Mouse (Mus musculus) left cerebral cortex, adult 9 months (tissue): ENCODE results near the gene Tbx1.

Experiments
- DNase-seq, 2 experiments: peaks; one replicate each; pipeline ENCODE4 v3.0.0; 2022; ENCODE audit warnings: low spot score in 2 of 2

Tbx1 gene

DNA sequence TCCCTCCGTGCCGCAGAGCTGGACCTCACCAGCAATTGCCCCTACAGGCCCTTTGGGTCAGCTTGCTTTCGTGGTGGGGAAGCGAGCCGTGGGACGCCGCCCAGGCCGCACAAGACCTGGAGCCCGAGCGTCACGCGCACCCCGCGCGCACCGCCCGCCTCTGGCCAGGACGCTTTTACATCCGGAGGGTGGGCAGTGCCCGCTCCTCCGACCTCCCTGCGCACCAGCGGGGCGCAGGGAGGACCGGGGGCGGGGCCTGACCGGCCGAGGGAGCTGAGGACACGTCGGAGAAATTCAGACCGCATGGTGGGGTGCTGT lies 1.8 kb downstream of the Tbx1 start:
- no peak for DNase-seq

DNA sequence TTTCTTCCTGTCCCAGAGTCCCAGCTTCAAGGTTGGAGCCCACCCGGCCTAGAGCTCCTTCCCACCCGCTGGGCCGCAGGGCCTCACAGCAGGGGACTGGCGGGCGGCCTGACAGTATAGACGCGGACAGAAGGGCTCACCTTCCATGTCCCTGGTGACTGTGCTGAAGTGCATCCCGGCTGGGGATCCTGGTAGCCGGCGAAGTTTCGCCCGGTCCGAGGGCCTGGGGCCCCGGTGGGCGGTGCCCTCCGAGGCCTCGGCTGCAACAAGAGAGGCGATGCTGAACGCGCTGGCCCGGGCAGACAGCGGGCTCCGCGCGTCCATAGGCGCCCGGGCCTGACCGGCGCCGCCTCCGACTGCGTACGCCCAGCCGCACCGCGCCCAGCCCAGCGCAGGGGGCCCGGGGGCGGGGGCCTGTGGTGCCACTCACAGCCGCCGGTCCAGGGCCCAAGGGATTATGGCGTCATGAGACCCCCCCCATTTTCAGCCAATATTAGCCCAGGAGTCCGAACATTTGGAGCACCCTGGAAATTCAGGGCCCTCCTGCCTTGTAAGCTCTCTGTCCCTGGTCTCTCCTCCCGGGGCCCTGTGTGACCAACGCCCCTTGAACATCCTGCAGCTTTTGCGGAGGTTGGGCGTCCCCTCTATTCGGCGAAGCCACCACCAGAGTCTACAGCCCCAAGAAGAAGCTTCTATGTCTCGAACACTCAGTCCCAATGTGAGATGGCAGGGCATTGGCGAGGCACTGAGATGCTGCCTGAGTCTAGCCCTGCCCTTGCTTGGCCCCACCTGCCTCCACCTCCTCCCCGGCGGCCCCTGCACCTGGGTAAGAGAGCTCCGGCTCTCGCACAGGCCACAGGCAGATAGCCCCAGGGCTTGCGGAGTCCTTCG lies 2.4 kb downstream of the Tbx1 start:
- no peak for DNase-seq

DNA sequence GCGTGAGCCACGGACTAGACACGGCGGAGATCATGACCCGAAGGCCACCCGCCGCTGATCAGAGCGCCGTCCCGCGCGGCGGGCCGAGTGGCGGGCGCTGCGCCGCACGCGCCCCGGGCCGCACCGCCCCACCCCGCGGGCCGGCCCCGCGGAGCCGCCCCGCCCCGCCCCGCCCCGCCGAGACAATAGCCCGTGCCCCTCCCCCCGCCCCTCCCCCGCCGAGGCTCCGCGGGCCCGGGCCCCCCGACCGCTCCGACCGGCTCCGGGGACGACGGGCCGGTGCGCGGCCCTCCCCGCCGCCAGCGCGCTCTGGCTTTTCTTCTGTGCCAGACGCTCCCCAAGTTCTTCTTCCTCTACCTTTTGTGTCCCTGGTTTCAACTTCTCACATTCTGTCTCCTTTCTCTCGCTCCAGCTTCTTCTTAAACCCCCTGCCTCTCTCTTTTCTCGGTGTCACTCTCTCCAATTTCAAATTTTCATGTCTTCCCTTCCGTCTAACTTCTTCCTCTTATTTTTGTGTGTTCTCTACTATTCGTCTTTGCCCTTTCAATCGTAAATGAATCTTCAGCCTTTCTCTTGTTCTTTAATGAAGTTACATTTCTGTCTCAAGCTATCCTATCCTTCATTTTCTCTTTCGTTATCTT lies 3.4 kb downstream of the Tbx1 start:
- DNase-seq: no peak

DNA sequence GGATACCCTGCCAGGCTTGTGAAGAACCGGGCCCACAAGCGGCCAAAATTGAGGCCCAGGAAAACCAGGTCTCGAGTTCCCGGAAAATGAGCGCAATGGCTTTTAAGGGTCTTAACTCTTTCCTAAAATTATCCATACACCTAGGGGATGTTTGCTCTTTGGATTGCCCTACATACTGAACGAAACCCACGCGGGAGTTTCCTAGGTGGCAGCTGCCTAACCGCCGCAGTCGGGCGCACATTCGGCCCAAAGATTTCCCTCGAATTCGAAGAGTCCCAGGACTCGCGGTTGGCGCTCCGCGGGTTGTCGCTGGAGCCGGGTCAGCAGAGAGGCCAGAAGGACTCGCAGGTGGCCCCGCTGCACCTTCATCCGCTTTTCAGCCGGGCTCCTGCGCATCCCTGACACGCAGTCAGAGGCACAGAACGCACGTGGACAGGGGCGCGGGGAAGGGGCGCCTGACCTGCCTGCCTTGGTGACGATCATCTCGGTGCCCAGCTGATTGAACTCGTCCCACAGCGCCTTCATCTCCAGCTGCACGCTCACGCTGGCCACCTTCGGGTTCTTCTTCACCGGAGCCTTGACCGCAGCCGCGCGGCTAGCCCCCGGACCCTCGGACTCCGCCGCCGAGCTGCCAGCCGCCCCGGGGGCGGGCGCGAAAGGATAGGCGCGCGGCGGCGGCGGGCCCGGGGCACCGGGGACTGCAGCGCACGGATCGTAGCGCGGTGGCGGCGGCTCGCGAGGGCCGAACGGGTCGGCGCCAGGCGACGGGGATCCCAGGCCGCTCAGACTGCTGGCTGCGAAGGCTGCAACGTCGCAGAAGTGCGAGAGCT lies 4.2 kb downstream of the Tbx1 start:
- no peak for DNase-seq

DNA sequence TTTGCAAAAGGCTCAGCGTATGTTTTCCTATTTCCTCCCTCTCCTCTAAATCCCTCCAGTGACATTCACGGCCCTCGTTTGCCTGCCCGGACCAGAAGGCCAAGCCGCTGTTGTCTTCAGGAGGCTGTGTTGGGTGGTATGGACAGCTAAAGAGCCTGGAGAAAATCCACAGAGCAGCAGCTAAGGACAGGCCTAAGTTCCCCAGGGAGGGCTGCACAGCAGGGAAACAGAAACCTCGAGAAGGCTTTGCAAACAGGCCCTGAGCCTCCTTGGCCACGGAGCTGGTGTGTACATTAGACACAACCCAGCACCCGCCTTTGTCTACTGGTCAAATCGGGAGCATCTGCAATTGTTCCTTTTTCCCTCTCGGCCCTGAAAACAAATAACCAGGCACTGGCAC lies 4.8 kb downstream of the Tbx1 start:
- no peak for DNase-seq

DNA sequence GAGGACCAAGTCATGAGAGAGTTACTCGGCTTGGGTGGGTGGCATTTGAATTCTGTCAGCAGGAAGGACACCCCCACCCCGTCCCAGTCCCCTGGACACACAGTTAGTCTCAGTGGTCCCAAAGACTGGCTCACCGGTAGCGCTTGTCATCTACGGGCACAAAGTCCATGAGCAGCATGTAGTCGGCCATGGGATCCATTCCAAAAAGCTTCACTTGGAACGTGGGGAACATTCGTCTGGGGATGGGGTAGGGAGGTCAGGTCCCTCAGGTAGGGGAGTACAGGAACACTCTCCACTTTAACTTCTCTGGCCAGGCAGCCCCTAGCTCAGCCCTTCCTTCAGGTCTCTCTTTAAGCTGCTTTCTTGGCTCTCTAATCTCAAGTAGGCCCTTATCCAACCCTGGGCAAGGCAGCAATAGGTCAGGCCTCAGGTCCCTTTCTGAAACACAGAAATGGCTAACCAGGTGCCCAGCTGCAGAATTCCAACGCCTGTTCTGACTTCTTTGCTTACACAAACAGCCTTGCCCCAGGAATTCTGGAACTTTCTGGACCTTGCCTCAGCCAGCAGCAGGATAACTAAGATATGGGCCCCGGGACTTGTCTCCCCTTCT lies 5.5 kb downstream of the Tbx1 start:
- DNase-seq: no peak

DNA sequence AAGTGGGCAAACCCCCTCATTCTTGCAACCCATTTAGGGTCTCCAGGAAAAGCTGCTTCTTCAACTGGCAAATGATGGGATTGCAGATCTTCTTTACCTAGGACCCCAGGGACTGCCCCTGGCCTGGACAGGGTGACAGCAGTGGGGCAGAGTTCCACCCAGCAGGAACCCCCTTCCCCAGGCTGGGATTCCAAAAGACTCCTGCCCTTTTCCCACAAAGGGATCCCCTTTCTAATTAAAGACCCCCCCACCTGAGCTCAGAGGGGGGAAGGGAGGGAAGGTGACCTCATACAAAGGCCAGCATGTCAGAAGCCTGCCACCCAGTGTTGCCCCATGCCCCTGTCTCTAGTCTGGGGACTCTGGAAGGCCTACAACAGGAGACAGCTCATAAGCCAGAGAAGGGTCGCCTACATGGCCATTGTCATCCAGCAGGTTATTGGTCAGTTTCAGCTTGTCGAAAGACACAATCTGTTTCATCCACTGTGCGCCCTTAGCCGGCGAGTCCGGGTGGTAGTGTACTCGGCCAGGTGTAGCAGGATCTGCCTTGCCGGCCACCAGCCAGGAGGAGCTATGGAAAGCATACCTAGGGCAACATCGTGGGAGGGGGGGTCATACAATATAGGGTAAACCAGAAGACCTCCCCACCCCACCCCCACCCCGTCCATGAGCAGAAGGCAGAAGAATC lies 6.7 kb downstream of the Tbx1 start:
- no peak for DNase-seq

DNA sequence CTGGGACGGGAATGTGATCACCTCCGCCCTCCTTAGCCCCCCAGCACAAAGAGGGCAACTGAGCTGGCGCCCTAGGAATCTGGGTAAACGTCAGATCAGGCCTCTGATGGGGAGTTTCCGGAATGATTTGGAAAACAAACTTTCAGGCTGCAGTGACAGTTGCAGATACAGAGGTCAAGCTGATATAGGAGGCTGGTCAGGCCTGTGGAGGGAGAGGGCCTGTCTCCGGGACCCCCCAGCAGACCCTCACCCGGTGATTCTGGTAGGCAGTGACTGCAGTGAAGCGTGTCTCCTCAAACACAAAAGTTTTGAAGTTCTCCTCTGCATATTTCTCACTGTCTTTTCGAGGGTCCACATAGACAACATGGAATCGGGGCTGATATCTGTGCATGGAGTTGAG lies 7.3 kb downstream of the Tbx1 start:
- no peak for DNase-seq

DNA sequence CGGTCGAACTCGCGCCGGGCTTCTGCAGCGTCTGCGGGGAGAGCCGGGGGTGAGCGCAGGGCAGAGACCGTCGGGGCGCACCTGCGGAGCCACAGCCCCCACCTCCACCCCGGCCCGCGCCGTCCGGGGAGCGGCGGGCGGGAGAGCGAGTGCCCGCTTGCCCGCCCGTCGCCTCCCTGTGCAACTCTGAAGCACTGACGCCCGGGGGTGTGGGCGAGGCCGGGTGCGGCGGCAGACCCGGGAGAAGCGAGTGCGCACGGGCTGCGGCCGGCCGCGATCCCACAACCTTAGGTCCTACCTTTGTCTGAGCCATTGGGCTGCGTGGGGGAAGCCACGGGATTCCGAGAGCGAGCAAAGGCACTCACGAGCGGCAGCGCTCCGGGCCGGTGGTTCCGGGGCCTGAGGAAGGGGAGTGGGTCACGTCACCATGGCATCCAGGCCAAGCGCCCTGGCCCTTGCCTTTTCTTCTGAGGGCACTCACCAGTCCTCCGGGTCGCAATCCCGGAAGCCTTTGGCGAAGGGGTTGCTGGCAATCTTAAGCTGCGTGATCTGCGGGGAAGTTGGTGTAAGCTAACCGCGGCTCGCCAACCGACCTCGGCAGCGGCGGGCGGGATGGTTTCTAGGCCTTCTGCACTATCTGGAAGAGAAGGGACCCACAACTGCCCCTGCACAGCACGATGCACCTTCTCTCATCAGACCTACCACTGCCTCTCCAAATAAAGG lies 7.9 kb downstream of the Tbx1 start:
- no peak for DNase-seq

DNA sequence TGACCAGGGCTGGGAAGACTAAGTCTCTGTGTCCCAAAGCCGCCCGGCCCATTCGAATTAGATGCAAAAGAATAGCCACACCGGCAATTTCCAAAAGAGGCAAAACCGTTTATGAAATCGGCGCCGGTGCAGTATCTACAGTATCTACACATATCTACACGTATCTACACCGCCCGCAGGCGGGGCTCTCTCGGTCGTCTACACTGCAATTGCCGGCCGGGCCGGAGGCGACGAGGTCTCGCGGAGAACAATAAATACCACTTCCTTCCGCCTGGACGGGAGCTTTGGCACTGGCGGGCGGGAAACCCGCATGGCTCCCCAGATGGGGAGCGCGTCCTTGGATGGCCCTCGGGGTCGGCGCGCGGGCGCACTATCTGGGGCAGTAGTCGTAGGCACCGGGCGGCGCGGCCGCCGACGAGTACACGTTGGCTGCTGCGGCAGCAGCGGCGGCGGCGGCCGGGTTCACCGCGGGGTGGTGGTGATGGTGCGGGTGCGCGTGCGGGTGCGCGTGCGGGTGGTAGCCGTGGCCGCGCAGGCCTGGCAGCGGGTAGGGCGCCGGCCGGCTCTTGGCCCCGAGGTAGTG lies 8.8 kb downstream of the Tbx1 start:
- DNase-seq: no peak

DNA sequence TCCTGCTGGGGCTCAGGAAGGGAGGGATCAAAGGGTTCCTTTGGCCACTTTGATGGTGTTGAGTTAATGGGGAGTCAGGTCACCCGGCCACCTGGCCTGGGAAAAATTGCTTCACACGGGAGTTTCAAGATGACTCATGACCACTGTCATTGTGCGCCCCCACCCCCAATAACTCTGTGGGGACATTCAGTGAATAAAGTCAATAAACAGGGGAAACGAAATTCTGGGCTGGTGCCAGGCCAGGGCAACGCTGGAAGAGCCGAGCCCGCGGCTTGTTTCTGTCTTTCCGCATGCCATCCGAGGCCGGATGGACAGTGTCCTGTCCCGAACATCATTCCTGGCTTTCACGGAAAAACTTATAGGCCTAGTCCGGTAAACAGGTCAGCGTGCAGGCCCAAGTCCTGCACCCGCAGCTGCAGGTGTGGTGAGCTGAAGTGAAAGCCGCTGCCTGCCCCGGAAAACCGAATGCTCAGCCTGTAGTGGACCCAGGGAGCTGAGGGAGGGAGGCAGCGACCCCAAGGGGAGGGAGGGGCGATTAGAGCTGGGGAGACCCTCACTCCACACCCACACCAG lies 9.3 kb downstream of the Tbx1 start:
- no peak for DNase-seq

DNA sequence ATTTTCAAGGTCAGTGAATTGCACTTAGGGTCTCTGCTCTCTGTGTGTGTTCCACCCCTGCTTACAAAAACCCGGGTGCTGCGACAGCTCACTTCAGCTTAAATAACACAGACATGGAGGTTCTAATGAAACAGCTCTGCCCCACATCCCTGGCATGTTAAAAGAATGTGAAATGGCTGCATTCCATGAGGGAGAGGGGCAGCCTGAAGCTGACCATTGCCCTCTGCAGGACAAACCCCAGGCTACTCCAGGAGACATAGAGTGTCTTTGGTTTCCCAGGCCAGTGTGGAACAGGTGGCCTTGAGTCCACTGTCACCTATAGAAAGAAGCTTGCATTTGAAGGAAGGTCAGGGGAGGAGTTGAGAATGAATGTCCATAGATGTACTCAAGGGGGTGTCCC lies 10.1 kb downstream of the Tbx1 start:
- DNase-seq: no peak

DNA sequence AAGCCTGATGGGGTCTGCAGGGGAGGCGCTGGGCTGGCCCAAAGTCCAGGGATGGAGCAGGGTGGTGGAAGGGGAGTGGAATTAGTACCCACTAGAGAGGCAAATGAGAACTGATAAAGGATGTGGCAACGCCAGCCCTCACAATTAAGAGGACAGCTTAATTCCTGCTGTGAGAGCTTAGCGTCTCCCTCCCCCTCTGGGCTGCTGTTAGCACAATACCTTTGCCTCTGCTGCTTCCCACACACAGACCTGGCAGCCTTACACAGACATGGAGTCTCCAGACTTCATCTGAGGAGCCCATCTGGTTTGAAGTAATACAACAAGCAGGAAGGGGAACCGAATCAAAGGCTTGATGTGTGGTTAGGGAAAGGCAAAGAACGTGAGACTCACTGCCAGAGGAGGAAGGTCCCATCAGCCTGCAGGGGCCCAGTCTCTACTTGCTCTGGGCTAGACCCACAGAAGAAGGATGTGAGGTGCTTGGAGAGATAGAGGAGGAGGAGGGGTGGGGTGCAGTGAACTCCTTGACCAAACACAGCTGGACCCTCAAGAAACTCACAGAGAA lies 12.8 kb downstream of the Tbx1 start:
- no peak for DNase-seq

DNA sequence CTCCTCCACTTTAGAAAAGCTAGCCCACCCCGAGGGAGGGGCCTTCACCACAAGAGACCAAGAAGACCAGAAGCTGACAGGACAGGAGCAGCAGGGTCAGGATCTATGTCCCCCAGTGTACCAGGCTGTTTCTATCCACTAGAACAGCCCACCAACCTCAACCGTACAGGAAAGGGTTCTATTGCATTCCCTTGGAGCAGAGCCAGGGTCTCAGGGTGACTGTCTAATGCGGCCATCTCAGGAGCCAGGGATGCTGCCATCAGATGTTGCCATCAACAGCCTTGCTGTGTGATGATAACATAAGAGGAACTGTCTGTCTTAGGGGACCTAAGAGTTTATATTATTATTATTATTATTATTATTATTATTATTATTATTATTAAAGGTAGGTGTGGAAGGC lies 13.4 kb downstream of the Tbx1 start:
- no peak for DNase-seq

DNA sequence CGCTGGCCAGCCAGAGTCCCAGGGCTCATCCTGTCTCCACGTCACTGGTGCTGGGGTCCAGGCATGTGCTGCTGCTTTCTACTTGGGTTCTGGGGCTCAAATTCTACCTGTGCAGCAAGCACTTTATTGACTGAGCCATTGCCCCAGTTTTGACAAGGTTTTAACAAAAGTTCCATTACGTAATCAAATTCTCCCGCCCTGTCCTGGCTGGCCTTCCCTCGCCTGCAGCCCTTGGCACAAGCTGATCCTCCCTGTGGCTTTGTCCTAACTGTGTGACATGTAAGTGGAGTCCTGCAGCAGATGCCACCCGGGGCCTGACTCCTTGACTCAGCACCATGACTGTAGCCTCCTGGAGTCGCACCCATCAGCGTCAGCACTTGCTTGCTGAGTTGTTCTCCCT lies 16.3 kb downstream of the Tbx1 start:
- DNase-seq: no peak

DNA sequence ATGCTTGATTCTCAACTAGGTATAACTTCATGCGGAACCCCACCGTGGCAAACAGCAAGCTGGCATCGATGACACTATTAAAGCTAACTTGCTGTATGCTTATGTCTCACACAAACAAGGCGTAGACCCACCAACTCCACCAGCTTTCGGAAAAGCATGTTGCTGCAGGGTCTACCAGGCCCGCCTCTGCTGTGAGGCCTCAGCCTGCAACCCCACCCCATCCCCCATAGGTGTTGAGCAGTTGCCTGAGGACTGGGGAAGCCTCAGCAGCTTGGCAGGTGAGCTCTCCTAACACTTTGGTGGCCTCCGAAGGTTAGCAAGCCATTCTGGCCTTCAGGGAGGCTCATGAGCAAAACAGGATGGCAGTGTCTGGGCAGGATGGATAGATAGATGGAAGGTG lies 21.9 kb downstream of the Tbx1 start:
- DNase-seq: no peak

DNA sequence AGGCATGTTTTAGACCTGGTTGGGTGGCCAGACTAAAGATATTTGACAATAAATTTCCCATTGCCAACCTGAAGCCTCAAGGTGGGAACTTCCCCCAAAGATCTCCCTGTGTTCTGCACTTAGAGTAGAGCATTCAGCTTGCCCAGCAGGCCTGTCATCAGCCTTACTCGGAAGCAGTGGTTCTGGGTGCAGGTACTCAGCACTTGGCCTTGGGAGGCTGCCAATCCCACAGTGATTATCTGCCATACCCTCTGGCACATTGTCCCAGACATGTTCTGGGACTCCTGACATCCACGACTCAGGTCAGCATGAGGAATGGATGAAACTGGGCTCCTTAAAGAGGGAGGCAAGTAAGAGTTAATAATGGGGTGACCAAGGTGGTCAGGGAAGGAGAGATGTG lies 26.0 kb downstream of the Tbx1 start:
- DNase-seq: no peak

DNA sequence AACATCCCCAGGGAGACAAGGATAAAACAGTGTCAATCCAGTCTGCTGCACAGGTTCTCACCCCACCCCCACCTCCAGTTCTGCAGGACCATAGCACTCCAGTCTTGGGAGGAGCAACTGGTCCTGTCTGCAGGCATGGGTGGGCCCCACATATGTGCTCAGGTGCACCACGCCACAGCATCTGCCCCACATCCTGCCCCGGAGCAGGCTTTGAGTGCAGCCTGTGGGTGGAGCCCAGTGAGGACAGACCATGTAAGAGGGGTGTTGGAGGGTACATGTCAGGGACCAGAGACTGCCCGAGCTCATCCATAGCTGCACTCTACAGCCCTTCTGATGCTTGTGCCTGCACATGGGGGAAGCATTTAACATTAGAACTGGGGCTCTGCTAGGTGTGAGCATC lies 34.0 kb downstream of the Tbx1 start:
- no peak for DNase-seq

DNA sequence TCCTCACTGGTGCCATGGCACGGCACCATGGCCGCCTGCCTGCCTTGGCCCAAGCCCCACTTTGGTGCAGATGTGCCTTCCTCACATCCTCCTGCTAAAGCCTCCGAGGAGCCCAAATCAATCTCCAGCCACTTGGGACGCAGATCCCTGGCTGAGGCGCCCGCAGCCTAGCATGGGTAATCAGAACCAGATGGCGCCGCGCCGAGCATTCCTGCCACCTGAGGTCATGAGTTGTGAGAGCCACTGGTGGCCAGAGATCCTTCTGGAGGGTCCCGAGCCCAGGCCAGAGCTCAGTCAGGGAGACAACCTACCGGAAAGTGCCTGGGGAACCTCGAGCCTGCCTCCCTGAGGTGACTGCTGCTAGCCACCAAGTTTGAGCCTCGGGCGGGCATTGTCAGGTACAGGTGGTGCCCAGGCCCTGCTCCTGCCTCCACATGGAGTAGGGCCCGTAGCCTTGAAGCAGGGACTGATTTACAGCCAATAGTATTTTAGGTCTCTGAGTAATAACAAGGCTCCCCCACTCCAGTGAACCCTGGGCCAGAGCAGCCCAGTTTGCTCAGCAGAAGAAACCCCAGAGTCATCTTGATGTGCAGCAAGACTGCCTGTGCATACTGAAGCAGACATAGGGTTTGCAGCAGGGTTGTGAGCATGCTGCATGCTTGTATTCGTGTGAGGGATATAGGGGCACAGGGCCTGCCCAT lies 35.1 kb downstream of the Tbx1 start:
- DNase-seq: no peak
